Mouse (Mus musculus) ovary, postnatal 36 days (tissue): ENCODE results near the gene Caly.

ENCODE experiments used
- DNase-seq: peaks from one replicate; pipeline ENCODE4 v3.0.0; 2022; ENCODE audit warnings: low spot score, mixed read lengths

The Caly gene

DNA sequence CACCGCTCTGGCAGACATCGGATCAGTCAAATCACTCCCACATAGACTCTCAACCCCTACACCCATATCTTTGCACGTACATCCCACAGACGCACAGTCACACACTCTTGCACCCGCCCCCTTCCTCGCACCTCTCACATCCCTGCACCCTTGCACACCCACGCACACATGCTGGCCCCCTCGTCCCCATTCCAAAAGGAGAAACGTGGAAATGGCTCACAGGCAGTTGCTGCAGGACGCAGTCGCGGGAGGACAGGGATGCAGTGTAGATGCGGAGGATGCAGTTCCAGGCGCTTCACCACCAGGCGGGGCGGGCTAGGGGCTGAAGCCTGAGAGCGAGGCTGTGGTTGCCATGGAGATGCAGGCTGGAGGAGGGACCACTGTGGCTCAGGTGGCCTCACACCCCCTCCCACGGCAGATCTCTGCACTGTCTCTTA, at the start of gene Caly:
Caly (minus strand) TSS at position 307 of the 437 bp plus-strand sequence.
- DNase-seq: no peak

- DNase-seq: no peak
These were observed 45.6 kb upstream of the Caly start for GRCm38 (mm10) chr7:140127911-140128310.

DNA sequence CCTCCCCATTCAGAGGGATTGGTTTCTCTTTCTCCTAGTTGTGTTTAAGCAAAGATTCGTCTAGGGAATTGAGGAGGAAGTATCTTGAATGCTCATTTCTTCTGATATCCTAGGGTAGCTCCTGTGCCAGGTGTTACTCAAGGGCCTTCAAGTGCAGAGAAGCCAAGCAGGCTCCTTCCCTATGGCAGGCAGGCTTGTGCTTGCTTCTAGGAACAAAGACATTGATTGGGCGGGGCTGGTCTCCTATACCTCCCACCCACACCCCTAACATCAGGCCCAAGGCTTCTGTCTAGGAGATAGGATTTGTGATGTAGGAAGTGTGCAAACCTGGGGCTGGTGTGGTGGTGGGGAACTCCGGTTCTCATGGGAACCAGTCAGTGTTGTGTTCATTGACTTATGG, 44.6 kb upstream of the Caly start:
- DNase-seq: no peak

GRCm38 (mm10) chr7:140126022-140126350, 43.6 kb upstream of the Caly start:
- DNase-seq: no peak

DNA sequence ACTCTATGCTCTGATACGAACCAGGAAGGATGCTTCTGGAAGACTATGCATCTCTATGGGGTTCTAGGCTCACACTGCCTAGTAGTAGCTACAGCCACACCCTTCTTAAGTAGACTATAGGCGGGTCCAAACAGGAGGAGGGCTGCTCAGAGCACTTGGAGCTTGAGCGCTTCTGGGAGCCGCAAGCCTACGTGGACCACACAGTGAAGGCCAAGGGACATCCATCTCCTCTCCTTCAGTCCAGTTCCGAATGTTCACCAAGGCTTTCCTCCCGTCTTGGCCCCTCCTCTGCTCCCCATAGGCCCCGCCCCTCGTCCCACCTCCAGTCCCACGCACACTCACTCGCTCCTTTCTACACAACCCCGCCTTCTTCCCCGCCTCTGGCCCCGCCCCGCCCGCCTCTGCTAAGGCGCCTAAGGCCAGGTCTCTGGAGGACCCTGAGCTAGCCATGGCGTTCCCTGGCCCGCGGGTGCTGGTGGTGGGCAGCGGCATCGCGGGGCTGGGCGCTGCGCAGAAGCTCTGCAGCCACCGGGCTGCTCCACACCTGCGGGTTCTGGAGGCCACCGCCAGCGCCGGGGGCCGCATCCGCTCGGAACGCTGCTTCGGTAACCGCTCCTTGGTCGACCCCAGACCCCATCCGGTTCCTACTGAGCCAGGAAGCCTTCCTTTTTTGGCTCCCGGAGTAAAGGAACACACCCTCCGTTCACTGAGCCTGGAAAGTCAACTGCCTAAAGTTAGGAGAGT, 43.1 kb upstream of the Caly start:
- DNase-seq: peak; percentile 96

DNA sequence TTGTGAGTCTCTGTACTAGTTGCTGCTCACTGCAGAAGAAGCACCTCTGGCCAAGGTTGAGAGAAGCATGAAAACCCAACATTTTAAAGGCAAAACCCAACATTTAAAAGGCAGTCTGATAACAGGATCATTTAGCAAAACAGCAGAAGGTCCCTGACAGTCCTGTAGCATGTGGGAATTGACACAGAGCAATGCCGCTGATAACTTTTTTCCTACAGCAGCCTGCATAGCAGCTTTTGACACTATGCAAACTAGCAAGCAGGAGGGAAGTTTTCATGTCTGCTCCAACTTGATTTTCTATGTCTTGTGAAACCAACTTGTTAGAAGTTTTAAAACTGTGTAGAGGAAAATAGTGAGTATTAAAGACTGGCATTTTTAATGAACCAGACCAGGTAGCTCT, 42.0 kb upstream of the Caly start:
- DNase-seq: no peak

- DNase-seq: no peak
These were observed 40.4 kb upstream of the Caly start for GRCm38 (mm10) chr7:140122765-140123164.

DNA sequence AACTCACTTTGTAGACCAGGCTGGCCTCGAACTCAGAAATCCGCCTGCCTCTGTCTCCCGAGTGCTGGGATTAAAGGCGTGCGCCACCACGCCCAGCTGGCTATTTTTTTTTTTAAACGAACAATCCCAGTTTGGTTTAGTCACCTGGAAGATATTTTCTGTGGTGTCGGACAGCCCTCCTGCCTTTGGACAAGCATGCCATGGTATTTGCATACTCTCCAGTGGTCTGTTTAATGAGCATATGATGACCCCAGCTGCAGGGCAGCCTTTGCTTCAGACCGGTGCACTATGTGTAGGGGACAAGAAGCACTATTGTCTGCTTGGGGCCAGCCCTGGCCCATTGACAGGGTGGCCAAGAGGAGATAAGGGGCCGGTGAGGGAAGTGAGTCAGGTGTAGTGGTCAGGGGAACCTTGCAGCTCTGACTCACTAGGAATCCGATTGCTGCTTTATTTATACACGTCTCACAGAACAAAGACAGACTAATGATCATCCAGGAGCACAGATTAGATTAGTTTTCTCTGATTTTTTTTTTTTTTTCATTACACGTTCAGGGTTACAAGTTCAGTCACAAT, 39.1 kb upstream of the Caly start:
- DNase-seq: no peak

DNA sequence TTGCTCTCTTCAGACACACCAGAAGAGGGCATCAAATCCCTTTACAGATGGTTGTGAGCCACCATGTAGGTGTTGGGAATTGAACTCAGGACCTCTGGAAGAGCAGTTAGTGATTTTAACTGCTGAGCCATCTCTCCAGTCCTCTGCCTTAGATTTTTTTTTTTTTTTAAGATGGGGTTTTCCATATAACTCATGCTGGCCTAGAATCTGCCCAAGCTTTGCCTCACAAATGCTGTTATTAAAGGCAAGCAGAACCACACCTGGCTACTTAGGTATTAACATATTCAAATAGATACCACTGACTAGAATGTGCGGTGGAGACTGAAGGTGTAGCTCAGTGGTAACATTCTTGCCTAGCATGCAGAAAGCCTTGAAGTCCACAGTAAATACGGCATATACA, 38.1 kb upstream of the Caly start:
- no peak for DNase-seq

DNA sequence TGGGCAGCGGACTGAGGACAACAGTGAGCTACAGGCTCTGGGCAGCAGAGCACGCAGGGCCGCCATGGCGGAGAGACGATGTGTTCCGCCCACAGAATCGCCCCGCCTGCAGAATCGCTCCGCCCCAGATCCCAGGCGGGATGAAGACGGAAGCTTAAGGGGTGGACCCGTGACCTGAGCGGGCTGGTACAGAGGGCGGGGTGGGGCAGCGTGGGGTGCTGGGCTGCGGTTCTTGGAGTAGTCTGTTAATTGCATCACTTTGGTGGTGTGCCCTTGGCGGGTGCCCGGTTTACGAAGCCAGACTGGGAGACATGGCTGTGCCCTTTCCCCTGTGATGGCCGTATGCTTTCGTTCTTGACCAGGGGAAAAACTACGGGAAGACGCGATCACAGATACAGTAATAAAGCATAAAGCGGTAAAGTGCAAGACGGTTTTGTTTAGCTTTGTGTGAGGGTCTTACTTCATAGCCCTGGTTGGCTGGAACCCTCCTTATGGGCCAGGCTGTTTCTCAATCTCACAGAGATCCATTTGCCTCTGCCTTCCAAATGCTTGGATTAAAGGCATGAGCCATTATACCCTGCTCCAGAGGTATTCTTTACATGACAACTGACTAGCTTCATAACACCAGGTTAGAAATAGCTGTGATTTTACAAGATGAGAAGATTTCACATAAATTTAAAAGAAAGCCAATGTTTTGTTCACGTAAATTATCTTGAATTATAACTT, 34.1 kb upstream of the Caly start, which contains the start of gene Echs1:
Echs1 (minus strand) TSS at position 148 of the 726 bp plus-strand sequence.
- DNase-seq: peak; percentile 92

DNA sequence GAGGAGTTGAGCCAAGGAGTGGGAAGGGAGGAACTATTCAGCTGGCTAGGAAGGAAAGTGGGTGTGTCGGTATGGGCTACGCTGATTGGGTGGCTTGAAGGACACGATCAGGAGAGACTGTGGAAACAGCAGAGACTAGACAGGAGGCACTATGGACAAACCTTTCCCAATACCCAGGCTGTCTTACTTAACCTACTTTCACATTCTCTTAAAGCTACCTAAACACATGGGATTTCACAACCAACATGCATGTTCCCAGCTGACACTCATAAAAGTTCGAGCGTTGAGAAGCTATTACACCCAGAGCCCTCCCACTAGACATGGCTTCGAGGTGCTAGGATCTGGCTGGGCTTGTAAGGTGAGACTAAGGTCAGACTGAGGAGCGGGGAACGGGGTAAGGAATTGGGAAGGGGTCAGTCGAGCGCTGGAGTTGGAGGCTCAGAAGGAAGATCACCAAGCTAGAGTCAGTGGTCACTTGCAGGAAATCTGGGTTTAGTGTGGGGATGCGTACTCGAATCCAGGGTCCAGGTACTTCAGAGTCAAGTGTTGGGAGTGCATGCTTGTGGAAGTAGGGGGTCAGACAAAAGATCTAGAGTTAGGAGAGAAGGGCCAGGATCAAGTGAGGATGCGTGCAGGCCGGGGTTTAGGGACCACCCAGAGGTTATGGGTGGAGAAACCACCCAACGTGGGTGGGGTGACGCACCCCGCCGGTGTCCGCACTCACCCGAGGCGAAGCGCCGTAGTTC, 33.4 kb upstream of the Caly start, which contains the start of gene Paox:
Paox (plus strand) TSS at position 217 of the 746 bp plus-strand sequence.
- DNase-seq: peak; percentile 46

DNA sequence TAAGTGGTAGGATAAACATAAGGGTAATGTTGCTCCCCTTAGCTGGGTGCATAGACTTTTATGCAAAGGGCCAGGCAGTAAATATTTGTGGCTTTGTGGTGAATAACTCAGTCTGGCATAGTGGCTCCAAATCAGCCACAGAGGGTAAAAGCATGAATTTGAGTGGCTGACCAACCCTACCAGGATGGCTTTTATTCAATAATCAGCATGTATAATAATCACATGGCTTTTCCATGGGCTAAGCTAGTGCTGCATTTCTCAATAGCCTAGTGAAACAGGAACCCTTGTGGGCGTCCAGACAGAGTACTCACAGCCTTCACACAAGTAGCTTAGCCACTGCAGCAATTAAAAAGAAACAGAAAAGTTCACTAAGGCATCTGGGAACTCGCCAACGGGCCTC, 29.6 kb upstream of the Caly start:
- no peak for DNase-seq

GRCm38 (mm10) chr7:140104009-140104408, 21.7 kb upstream of the Caly start:
- no peak for DNase-seq

- DNase-seq: peak; percentile 91
These were observed 19.9 kb upstream of the Caly start, which contains the start of gene Fuom for GRCm38 (mm10) chr7:140101993-140102860. Fuom (minus strand) TSS chr7:140102441.

DNA sequence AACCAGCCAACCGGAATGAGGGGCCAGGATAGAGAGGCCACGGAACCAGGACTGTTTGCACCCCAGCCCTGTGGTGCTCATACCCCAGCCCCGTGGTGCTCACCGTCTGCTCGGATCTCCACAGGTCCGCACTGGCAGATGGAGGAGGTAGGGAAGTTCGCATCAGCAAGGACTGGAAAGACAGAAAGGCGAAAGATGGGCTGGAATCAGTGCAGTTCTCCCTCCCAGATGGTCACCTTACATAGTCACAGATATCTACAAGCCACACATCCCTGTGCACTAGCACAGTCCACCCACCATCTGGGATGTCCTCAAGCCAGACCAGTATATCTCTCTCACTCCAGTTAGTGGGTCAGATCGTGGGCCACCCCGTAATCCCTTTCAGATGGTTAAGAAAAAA, 19.1 kb upstream of the Caly start:
- DNase-seq: no peak

DNA sequence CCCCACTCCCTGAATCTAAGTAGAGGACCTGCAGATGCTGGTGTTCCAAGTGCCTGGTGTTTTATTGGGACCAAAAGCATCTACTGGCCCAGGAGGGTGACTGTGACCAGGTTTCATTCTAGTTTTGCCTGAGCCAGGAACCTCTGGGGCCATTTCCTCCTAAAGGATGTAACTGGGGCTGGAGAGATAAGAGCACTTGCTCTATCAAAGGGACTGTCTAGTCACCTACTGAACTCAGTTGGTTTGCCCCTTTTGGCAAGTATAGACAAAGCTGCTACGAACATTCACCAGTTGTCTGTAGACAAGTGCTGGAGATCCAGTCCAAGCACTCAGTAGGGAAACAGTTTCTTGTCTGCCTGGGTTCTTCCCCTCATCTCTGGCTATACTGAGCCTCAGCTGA, 16.1 kb upstream of the Caly start:
- DNase-seq: no peak

GRCm38 (mm10) chr7:140096055-140096454, 13.7 kb upstream of the Caly start:
- DNase-seq: no peak

- DNase-seq: peak; percentile 26
These were observed 13.2 kb upstream of the Caly start for GRCm38 (mm10) chr7:140095556-140095955.

- DNase-seq: no peak
These were observed 12.6 kb upstream of the Caly start for GRCm38 (mm10) chr7:140094954-140095353.

DNA sequence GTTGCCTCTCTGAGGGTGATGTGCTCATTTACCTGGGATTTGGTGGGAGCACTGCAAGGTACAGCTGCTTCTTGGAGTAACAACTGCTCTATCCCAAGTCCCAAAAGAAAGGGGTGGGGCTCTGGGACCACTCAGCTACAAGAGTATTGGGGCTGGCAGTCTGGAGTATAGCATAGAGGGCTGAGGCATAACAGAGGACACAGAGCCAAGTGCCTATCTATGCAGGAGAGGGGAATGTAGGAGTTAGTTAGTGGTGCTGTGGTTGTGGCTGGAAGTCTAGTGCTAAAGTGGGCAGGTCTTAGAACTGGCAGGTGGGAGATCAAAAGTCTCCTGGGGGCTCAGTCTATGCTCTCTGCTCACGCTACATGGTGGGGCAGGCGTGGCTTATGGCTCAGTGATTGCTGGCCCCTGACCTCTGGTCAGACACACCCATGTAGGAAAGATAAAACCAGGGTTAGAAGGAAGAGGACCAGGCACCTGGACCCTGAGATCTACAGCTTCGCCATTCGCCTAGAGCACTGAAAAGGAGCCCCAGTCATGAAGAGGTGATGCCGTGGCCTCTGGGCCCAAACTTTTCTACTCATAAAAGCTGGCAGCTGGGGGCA, 10.7 kb upstream of the Caly start, which contains the start of gene Prap1:
Prap1 (plus strand) TSS at position 472 of the 605 bp plus-strand sequence.
- DNase-seq: no peak

GRCm38 (mm10) chr7:140090601-140091000, 8.3 kb upstream of the Caly start:
- no peak for DNase-seq
